Mouse (Mus musculus) spleen, adult 10 weeks (tissue): ENCODE results near the gene Ezh1. TPM values are rescaled to one million over a fixed set of nuclear protein-coding genes. Genes with fewer than 3 reads are reported as not detected.

Source experiments
- polyA plus RNA-seq: library from polyadenylated mRNA; stranded (reverse); fragments of 350-450 nt; fragmentation: Illumina TruSeq; extraction: RNeasy Lipid Tissue Mini Kit (QIAGEN cat#74804); gene quantifications from one replicate; pipeline ENCODE4 v1.2.3, GENCODE M21; 2015; ENCODE audit warnings: low replicate concordance; ENCODE audit not compliant: insufficient read depth

Ezh1 gene
- polyA plus RNA-seq, result 58.1 TPM

GRCm38 (mm10) chr11:101226065-101226701, at the start of gene Ezh1:
TSS of gene Ezh1 (minus strand) at chr11:101226463.

GRCm38 (mm10) chr11:101259948-101260825, 33.9 kb upstream of the Ezh1 start, which contains the start of gene Wnk4:
TSS of gene Wnk4 (plus strand) at chr11:101260567.

GRCm38 (mm10) chr11:101253613-101254389, 27.5 kb upstream of the Ezh1 start, which contains the start of gene Vps25:
TSS of gene Vps25 (plus strand) at chr11:101253707.

GRCm38 (mm10) chr11:101245855-101246701, 19.8 kb upstream of the Ezh1 start, which contains the start of gene Ramp2:
TSS of gene Ramp2 (plus strand) at chr11:101246028.

GRCm38 (mm10) chr11:101174851-101175628, 51.2 kb downstream of the Ezh1 start, which contains the start of gene Ccr10:
TSS of gene Ccr10 (minus strand) at chr11:101175443.

GRCm38 (mm10) chr11:101170811-101171610, 55.3 kb downstream of the Ezh1 start, which contains the start of gene Plekhh3:
TSS of gene Plekhh3 (minus strand) at chr11:101171351.

GRCm38 (mm10) chr11:101170354-101170810, 55.9 kb downstream of the Ezh1 start, which contains the start of gene Cntnap1:
TSS of gene Cntnap1 (plus strand) at chr11:101170523.

GRCm38 (mm10) chr11:101155728-101156371, 70.4 kb downstream of the Ezh1 start, which contains the start of gene Tubg2:
TSS of gene Tubg2 (plus strand) at chr11:101155907.

Other genes starting within 250 kb of the Ezh1 start
- 47.4 TPM for gene Atp6v0a1, start 217.0 kb downstream of the Ezh1 start, polyA plus RNA-seq
- gene Naglu, start 156.5 kb downstream of the Ezh1 start, polyA plus RNA-seq, result 6.9 TPM
- gene Hsd17b1, start 148.1 kb downstream of the Ezh1 start, polyA plus RNA-seq, result 0.70 TPM
- gene Coasy, start 143.9 kb downstream of the Ezh1 start, polyA plus RNA-seq, result 10.9 TPM
- 64.9 TPM for gene Mlx, start 139.2 kb downstream of the Ezh1 start, polyA plus RNA-seq
- 5.5 TPM for gene Psmc3ip, start 131.0 kb downstream of the Ezh1 start, polyA plus RNA-seq
- gene Retreg3, start 106.6 kb downstream of the Ezh1 start, polyA plus RNA-seq, result 94.9 TPM
- gene Tubg1, start 106.5 kb downstream of the Ezh1 start, polyA plus RNA-seq, result 7.7 TPM
- 1.6 TPM for gene Tubg2, start 70.6 kb downstream of the Ezh1 start, polyA plus RNA-seq
- 0.69 TPM for gene Cntnap1, start 55.9 kb downstream of the Ezh1 start, polyA plus RNA-seq
- 0.40 TPM for gene Plekhh3, start 55.1 kb downstream of the Ezh1 start, polyA plus RNA-seq
- not detected for gene Ccr10, start 51.0 kb downstream of the Ezh1 start, polyA plus RNA-seq
- 39.4 TPM for gene Ramp2, start 19.6 kb upstream of the Ezh1 start, polyA plus RNA-seq
- gene Vps25, start 27.2 kb upstream of the Ezh1 start, polyA plus RNA-seq, result 112 TPM
- 1.3 TPM for gene Wnk4, start 34.1 kb upstream of the Ezh1 start, polyA plus RNA-seq
- 1.3 TPM for gene Cntd1, start 52.5 kb upstream of the Ezh1 start, polyA plus RNA-seq
- gene Coa3, start 52.7 kb upstream of the Ezh1 start, polyA plus RNA-seq, result 44.5 TPM
- gene Becn1, start 75.8 kb upstream of the Ezh1 start, polyA plus RNA-seq, result 156 TPM
- 225 TPM for gene Psme3, start 89.8 kb upstream of the Ezh1 start, polyA plus RNA-seq
- 5.3 TPM for gene Aoc2, start 98.6 kb upstream of the Ezh1 start, polyA plus RNA-seq
- 1.8 TPM for gene Aoc3, start 104.1 kb upstream of the Ezh1 start, polyA plus RNA-seq
- not detected for gene G6pc, start 141.1 kb upstream of the Ezh1 start, polyA plus RNA-seq
- gene Aarsd1, start 191.2 kb upstream of the Ezh1 start, polyA plus RNA-seq, result 21.1 TPM
- 0.90 TPM for gene Gm27029, start 198.3 kb upstream of the Ezh1 start, polyA plus RNA-seq
- 12.0 TPM for gene Rundc1, start 198.6 kb upstream of the Ezh1 start, polyA plus RNA-seq
- gene Ptges3l, start 198.9 kb upstream of the Ezh1 start, polyA plus RNA-seq, result 1.5 TPM
- 251 TPM for gene Rpl27, start 215.8 kb upstream of the Ezh1 start, polyA plus RNA-seq
- 55.0 TPM for gene Ifi35, start 221.9 kb upstream of the Ezh1 start, polyA plus RNA-seq
- gene Rnd2, start 238.5 kb upstream of the Ezh1 start, polyA plus RNA-seq, result 1.6 TPM
- gene Vat1, start 239.8 kb upstream of the Ezh1 start, polyA plus RNA-seq, result 22.6 TPM